Mouse (Mus musculus) adrenal gland, adult 18-20 months (tissue): ENCODE measurements around the gene Rhox2e. TPM values are rescaled to one million over a fixed set of nuclear protein-coding genes. Genes with fewer than 3 reads are reported as not detected.
"Not testable (repeated sequence)": the region's sequence is repeated elsewhere in the genome, so short reads cannot be mapped to it uniquely, and the experiment has no call there.

Experiments
- DNase-seq, 2 experiments: peaks; one replicate each; pipeline ENCODE4 v3.0.0; 2021 to 2022; ENCODE audit warnings: low spot score in 2 of 2
- long read RNA-seq, 2 experiments: library from polyadenylated mRNA; stranded (forward); transcript quantifications; one replicate each; pipeline ENCODE4 v2.0.0; 2021
- total RNA-seq, 2 experiments: library from RNA; stranded (reverse); gene quantifications; 1 replicate in 1 of 2; 2 replicates in 1 of 2; pipeline ENCODE4 v1.2.3; 2021

Gene Rhox2e
- not detected for total RNA-seq
- long read RNA-seq, experiment 1 = 0 reads
- long read RNA-seq, experiment 2 = 0 reads

GRCm38 (mm10) chrX:37530152-37530551, at the start of gene Rhox2e:
Gene Rhox2e (plus strand): TSS chrX:37530452.
- not testable (repeated sequence) for DNase-seq

GRCm38 (mm10) chrX:37514059-37514458, 16.2 kb upstream of the Rhox2e start, which contains the start of gene Rhox4d:
Gene Rhox4d (plus strand): TSS chrX:37514359.
- DNase-seq = not testable (repeated sequence)

DNA sequence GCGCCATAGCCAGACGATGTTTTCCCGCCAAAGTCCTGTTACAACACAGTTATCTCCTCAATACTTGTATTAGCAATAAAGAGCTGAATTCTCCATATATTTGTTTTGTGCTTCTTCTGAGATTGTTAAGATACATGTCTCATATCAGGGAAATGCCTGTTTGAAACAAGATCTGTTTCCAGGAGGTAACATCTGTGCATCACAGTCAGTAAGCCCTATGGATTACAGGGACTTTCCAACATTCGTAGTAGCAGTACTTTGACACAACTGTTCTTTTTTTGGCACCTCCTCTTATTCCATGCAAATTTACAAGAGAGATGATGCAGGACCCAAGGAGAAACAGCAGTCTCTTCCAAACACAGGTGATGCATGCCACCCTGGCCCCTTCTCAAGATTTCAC, 11.5 kb downstream of the Rhox2e start, which contains the start of gene Rhox3e:
TSS of gene Rhox3e (plus strand) at position 301 of the 400 bp plus-strand sequence.
- DNase-seq = not testable (repeated sequence)

GRCm38 (mm10) chrX:37557112-37557511, 26.9 kb downstream of the Rhox2e start, which contains the start of gene Rhox4e:
Gene Rhox4e (plus strand): TSS chrX:37557412.
- not testable (repeated sequence) for DNase-seq

- not testable (repeated sequence) for DNase-seq
These were observed 40.9 kb downstream of the Rhox2e start, which contains the start of gene Rhox2f for GRCm38 (mm10) chrX:37571105-37571504. Gene Rhox2f (plus strand): TSS chrX:37571405.

- not testable (repeated sequence) for DNase-seq
These were observed 42.4 kb downstream of the Rhox2e start for GRCm38 (mm10) chrX:37572638-37573037.

GRCm38 (mm10) chrX:37580692-37581091, 50.4 kb downstream of the Rhox2e start, which contains the start of gene Rhox3f:
Gene Rhox3f (plus strand): TSS chrX:37580992.
- not testable (repeated sequence) for DNase-seq

Other genes starting within 250 kb of the Rhox2e start
- gene Rhox3a2, start 150.4 kb upstream of the Rhox2e start, total RNA-seq = not detected
- gene Rhox4a2, start 139.6 kb upstream of the Rhox2e start, total RNA-seq = not detected
- gene Rhox2b, start 118.4 kb upstream of the Rhox2e start, total RNA-seq = not detected
- not detected for gene Rhox4b, start 98.0 kb upstream of the Rhox2e start, total RNA-seq
- not detected for gene Rhox2c, start 76.8 kb upstream of the Rhox2e start, total RNA-seq
- not detected for gene Rhox3c, start 71.9 kb upstream of the Rhox2e start, total RNA-seq
- gene Rhox4c, start 50.1 kb upstream of the Rhox2e start, total RNA-seq = not detected
- not detected for gene Rhox2d, start 37.0 kb upstream of the Rhox2e start, total RNA-seq
- gene Rhox4d, start 16.1 kb upstream of the Rhox2e start, total RNA-seq = not detected
- gene Rhox3e, start 11.6 kb downstream of the Rhox2e start, total RNA-seq = not detected
- not detected for gene Rhox4e, start 27.0 kb downstream of the Rhox2e start, total RNA-seq
- not detected for gene Rhox2f, start 41.0 kb downstream of the Rhox2e start, total RNA-seq
- not detected for gene Rhox3f, start 50.5 kb downstream of the Rhox2e start, total RNA-seq
- not detected for gene Rhox4f, start 77.3 kb downstream of the Rhox2e start, total RNA-seq
- gene Rhox3g, start 98.2 kb downstream of the Rhox2e start, total RNA-seq = not detected
- not detected for gene Rhox2g, start 113.0 kb downstream of the Rhox2e start, total RNA-seq
- not detected for gene Rhox4g, start 120.9 kb downstream of the Rhox2e start, total RNA-seq
- gene Rhox3h, start 138.3 kb downstream of the Rhox2e start, total RNA-seq = not detected
- gene Rhox2h, start 142.8 kb downstream of the Rhox2e start, total RNA-seq = not detected